Mouse (Mus musculus) CH12.LX (cell line): ENCODE results near the gene Il15. TPM values are rescaled to one million over a fixed set of nuclear protein-coding genes. Genes with fewer than 3 reads are reported as not detected.

Source experiments
- DNase-seq: peaks from one replicate; pipeline ENCODE4 v3.0.0-alpha.2; 2013; ENCODE audit errors: extremely low read depth
- H3K27ac ChIP-seq: 2 replicates; pipeline ENCODE4 v1.5.1; 2012; ENCODE audit warnings: low read depth, mild to moderate bottlenecking, control low read depth, moderate library complexity; ENCODE audit not compliant: insufficient read depth
- H3K27me3 ChIP-seq: replicated peaks from 2 replicates; pipeline ENCODE3; 2012; ENCODE audit warnings: inconsistent platforms
- H3K36me3 ChIP-seq, 2 experiments: replicated peaks in 1 of 2; 2 replicates each; pipeline versions ENCODE3 to v1.6.1; 2012; ENCODE audit warnings: inconsistent platforms in 1 of 2, low read length in 1 of 2, mild to moderate bottlenecking in 1 of 2, mixed read lengths in 1 of 2, moderate library complexity in 1 of 2; ENCODE audit not compliant: control insufficient read depth in 1 of 2, insufficient read depth in 1 of 2
- H3K4me1 ChIP-seq, 2 experiments: 2 replicates each; pipeline ENCODE4 v1.6.1; 2012; ENCODE audit warnings: inconsistent platforms in 1 of 2, moderate library complexity in 1 of 2; ENCODE audit not compliant: insufficient read depth in 2 of 2, control insufficient read depth in 1 of 2
- H3K4me2 ChIP-seq: 2 replicates; pipeline ENCODE4 v1.6.1; 2012; ENCODE audit warnings: low read depth, mild to moderate bottlenecking, control low read depth; ENCODE audit not compliant: poor library complexity, insufficient read depth, severe bottlenecking
- H3K4me3 ChIP-seq, 3 experiments: fragments of 150-350 bp in 1 of 3; sonication (generic) in 1 of 3; replicated peaks in 1 of 3; 2 replicates each; pipeline versions ENCODE3 to v1.5.1; 2011 to 2012; ENCODE audit warnings: low read depth in 2 of 3, low read length in 2 of 3, mild to moderate bottlenecking in 2 of 3, moderate library complexity in 2 of 3, control low read depth in 1 of 3, improper control_type of control experiment in 1 of 3, inconsistent platforms in 1 of 3, mixed read lengths in 1 of 3; ENCODE audit not compliant: poor library complexity in 1 of 3
- H3K79me2 ChIP-seq: replicated peaks from 2 replicates; pipeline ENCODE4 v1.6.1; 2012; ENCODE audit warnings: mild to moderate bottlenecking, moderate library complexity; ENCODE audit not compliant: control insufficient read depth, poor library complexity, insufficient read depth, severe bottlenecking; ENCODE audit errors: extremely low read depth
- H3K9ac ChIP-seq: 2 replicates; pipeline ENCODE4 v1.6.1; 2012; ENCODE audit warnings: low read depth, mild to moderate bottlenecking, control low read depth, moderate library complexity; ENCODE audit not compliant: insufficient read depth
- H3K9me3 ChIP-seq: replicated peaks from 2 replicates; pipeline ENCODE3; 2012; ENCODE audit warnings: low read length, inconsistent platforms, mixed read lengths
- BHLHE40 ChIP-seq: IDR thresholded peaks from 2 replicates; pipeline ENCODE4 v1.6.1; 2011; ENCODE audit warnings: mild to moderate bottlenecking, low read depth, low read length, improper control_type of control experiment
- CTCF ChIP-seq, 2 experiments: IDR thresholded peaks in 1 of 2; conservative IDR thresholded peaks in 1 of 2; 2 replicates each; pipeline ENCODE4 v1.5.1; 2011 to 2012; ENCODE audit warnings: low read depth in 2 of 2, low read length in 2 of 2, improper control_type of control experiment in 1 of 2, inconsistent platforms in 1 of 2, mild to moderate bottlenecking in 1 of 2, moderate library complexity in 1 of 2
- E2F4 ChIP-seq: IDR thresholded peaks from 2 replicates; pipeline ENCODE4 v1.6.1; 2011; ENCODE audit warnings: low read depth, low read length, improper control_type of control experiment; ENCODE audit not compliant: insufficient replicate concordance
- EP300 ChIP-seq: IDR thresholded peaks from 2 replicates; pipeline ENCODE4 v1.6.1; 2011; ENCODE audit warnings: low read length, improper control_type of control experiment
- ETS1 ChIP-seq: conservative IDR thresholded peaks from 2 replicates; pipeline ENCODE4 v1.6.1; 2012; ENCODE audit warnings: low read depth, mild to moderate bottlenecking, inconsistent platforms, low read length, improper control_type of control experiment, moderate library complexity
- HCFC1 ChIP-seq: IDR thresholded peaks from 2 replicates; pipeline ENCODE4 v1.6.1; 2012; ENCODE audit warnings: low read depth, mild to moderate bottlenecking, inconsistent platforms, low read length, improper control_type of control experiment
- JUN ChIP-seq: IDR thresholded peaks from 2 replicates; pipeline ENCODE4 v1.6.1; 2011; ENCODE audit warnings: low read depth, mild to moderate bottlenecking, low read length, improper control_type of control experiment, moderate library complexity; ENCODE audit not compliant: insufficient read depth
- JUND ChIP-seq: conservative IDR thresholded peaks from 2 replicates; pipeline ENCODE4 v1.6.1; 2011; ENCODE audit warnings: low read depth, low read length, improper control_type of control experiment
- MAFK ChIP-seq: IDR thresholded peaks from 2 replicates; pipeline ENCODE4 v1.6.1; 2011; ENCODE audit warnings: low read length, improper control_type of control experiment; ENCODE audit not compliant: insufficient replicate concordance
- MXI1 ChIP-seq: IDR thresholded peaks from 2 replicates; pipeline ENCODE4 v1.6.1; 2011; ENCODE audit warnings: mild to moderate bottlenecking, low read depth, low read length, improper control_type of control experiment
- MYC ChIP-seq: IDR thresholded peaks from 2 replicates; pipeline ENCODE4 v1.6.1; 2011; ENCODE audit warnings: low read depth, mild to moderate bottlenecking, improper control_type of control experiment, low read length
- NELFE ChIP-seq: IDR thresholded peaks from 2 replicates; pipeline ENCODE4 v1.6.1; 2011; ENCODE audit warnings: low read depth, low read length, improper control_type of control experiment
- NRF1 ChIP-seq: IDR thresholded peaks from 2 replicates; pipeline ENCODE4 v1.6.1; 2014; ENCODE audit warnings: low read depth, mild to moderate bottlenecking, inconsistent platforms, low read length, improper control_type of control experiment, moderate library complexity
- POLR2A ChIP-seq: IDR thresholded peaks from 2 replicates; pipeline ENCODE4 v1.6.1; 2011; ENCODE audit warnings: low read depth, mild to moderate bottlenecking, improper control_type of control experiment, low read length
- POLR2AphosphoS2 ChIP-seq: IDR thresholded peaks from 2 replicates; pipeline ENCODE4 v1.6.1; 2011; ENCODE audit warnings: low read depth, low read length, improper control_type of control experiment
- RAD21 ChIP-seq: IDR thresholded peaks from 2 replicates; pipeline ENCODE4 v1.6.1; 2011; ENCODE audit warnings: low read depth, mild to moderate bottlenecking, low read length, improper control_type of control experiment, moderate library complexity
- RCOR1 ChIP-seq: conservative IDR thresholded peaks from 2 replicates; pipeline ENCODE4 v1.6.1; 2012; ENCODE audit warnings: low read depth, mild to moderate bottlenecking, inconsistent platforms, low read length, improper control_type of control experiment
- SIN3A ChIP-seq: IDR thresholded peaks from 2 replicates; pipeline ENCODE4 v1.6.1; 2012; ENCODE audit warnings: low read length, improper control_type of control experiment, inconsistent platforms
- SMC3 ChIP-seq: IDR thresholded peaks from 2 replicates; pipeline ENCODE4 v1.6.1; 2011; ENCODE audit warnings: low read depth, low read length, improper control_type of control experiment
- UBTF ChIP-seq: IDR thresholded peaks from 2 replicates; pipeline ENCODE4 v1.6.1; 2012; ENCODE audit warnings: low read depth, mild to moderate bottlenecking, inconsistent platforms, low read length, improper control_type of control experiment, moderate library complexity
- USF1 ChIP-seq: IDR thresholded peaks from 2 replicates; pipeline ENCODE4 v1.6.1; 2014; ENCODE audit warnings: low read depth, mild to moderate bottlenecking, inconsistent platforms, low read length, improper control_type of control experiment
- ZC3H11A ChIP-seq: IDR thresholded peaks from 2 replicates; pipeline ENCODE4 v1.6.1; 2012; ENCODE audit warnings: low read depth, mild to moderate bottlenecking, inconsistent platforms, low read length, improper control_type of control experiment
- ZMIZ1 ChIP-seq: IDR thresholded peaks from 2 replicates; pipeline ENCODE4 v1.6.1; 2012; ENCODE audit warnings: low read depth, mild to moderate bottlenecking, inconsistent platforms, low read length, improper control_type of control experiment
- ZNF384 ChIP-seq: IDR thresholded peaks from 2 replicates; pipeline ENCODE4 v1.6.1; 2012; ENCODE audit warnings: low read depth, low read length, improper control_type of control experiment, inconsistent platforms
- dilution Hi-C: fragments of 300-500 bp; cut with MboI; formaldehyde crosslinking; loops from 2 replicates; pipeline ENCODE4 v1.14.3; 2020; ENCODE audit warnings: low sequenced_read_pairs; ENCODE audit not compliant: extremely low pct_unique_long_range_greater_than_20kb, extremely low pct_ligation_motif_present
- in situ Hi-C: fragments of 300-500 bp; cut with MboI; formaldehyde crosslinking; loops from 3 replicates; pipeline ENCODE4 v1.14.3; 2019; ENCODE audit warnings: low sequenced_read_pairs, low pct_ligation_motif_present, low pct_unique_long_range_greater_than_20kb, mixed read lengths
- polyA plus RNA-seq: library from polyadenylated mRNA; unstranded; fragments of >175 nt; gene quantifications from 2 replicates; pipeline ENCODE4 v1.2.1, GENCODE M21; 2012; ENCODE audit warnings: low read depth; ENCODE audit not compliant: insufficient read length
- total RNA-seq, 2 experiments: library from RNA; depleted of rRNA; stranded (reverse); fragments of 300-350 nt in 1 of 2; fragments of >200 nt in 1 of 2; gene quantifications; 2 replicates each; pipeline ENCODE4 v1.2.3; 2012 to 2014

Gene Il15
- total and polyA plus RNA-seq, 3 experiments, result 2.2 to 8.9 (median 4.0) TPM

DNA sequence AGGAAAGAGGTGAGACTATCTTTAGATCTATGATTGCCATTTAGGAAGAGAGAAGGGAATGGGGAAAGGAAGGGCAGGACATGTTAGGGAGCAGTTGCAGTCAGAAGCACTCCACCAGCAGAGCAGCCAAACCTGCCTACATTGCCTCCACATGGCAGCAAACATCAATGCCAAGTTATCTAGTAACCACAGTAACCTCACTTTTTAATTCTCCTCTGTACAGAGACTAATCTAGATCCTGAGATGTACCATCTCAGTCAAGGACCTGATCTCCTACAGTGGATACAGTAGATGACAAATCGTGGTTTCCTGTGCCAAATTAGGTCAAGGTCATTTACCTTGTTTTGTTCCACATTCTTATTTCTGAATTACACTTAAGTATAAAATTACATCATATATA, 42.0 kb downstream of the Il15 start:
- no peaks in the 10 kb centered on the region for H3K9me3 ChIP-seq
- H3K9ac ChIP-seq, result no peak overlapping the region
- no peak overlapping the region for H3K27ac ChIP-seq
- TF ChIP-seq JUN (no peak), NRF1 (no peak), MXI1 (no peak), MAFK (no peak), POLR2A (no peak), ZNF384 (no peak), NELFE (no peak), ZMIZ1 (no peak), USF1 (no peak), UBTF (no peak), ZC3H11A (no peak), ETS1 (no peak), RCOR1 (no peak), HCFC1 (no peak), SMC3 (no peak), SIN3A (no peak), RAD21 (no peak), E2F4 (no peak), EP300 (no peak), MYC (no peak)
- H3K4me2 ChIP-seq, result no peak overlapping the region
- H3K79me2 ChIP-seq, result no peaks in the 10 kb centered on the region
- no peak overlapping the region for H3K4me3 ChIP-seq
- no peak for DNase-seq
- in situ Hi-C loops, result no loop called here
- H3K27me3 ChIP-seq, result no peaks in the 10 kb centered on the region
- H3K4me1 ChIP-seq, result no peaks in the 10 kb centered on the region
- dilution Hi-C loops, result no loop called here
- H3K36me3 ChIP-seq, result no peaks in the 10 kb centered on the region

DNA sequence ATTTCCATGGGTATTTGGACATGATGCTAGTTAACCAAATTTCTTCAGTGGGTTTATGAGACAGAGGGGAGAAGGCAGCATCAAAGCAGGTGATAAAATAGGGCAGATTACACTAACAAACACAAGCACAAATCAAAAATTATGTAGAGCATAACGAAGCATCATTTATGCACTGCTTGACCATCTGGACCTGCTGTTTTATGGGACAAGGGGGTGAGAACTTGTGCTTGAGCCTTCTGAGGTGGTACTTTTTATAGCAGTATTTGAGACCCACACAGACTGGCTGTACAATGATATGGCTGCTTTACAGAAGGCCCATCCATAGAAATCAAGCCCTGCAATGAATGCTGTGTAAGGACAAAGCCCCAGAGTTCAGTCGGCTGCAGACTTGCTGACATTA, 46.9 kb downstream of the Il15 start:
- no peak overlapping the region for H3K27ac ChIP-seq
- H3K9ac ChIP-seq, result no peak overlapping the region
- dilution Hi-C loops (no loop called here), in situ Hi-C loops (no loop called here)
- H3K27me3 ChIP-seq, result no peaks in the 10 kb centered on the region
- H3K4me3 ChIP-seq, result no peak overlapping the region
- H3K79me2 ChIP-seq, result no peaks in the 10 kb centered on the region
- no peak for DNase-seq
- H3K36me3 ChIP-seq, result no peaks in the 10 kb centered on the region
- H3K4me1 ChIP-seq, result no peaks in the 10 kb centered on the region
- no peak for TF ChIP-seq BHLHE40
- TF ChIP-seq ZC3H11A, result no peak
- TF ChIP-seq JUN, result no peak
- no peak for TF ChIP-seq POLR2AphosphoS2
- no peak for TF ChIP-seq JUND
- TF ChIP-seq RCOR1, result no peak
- no peak for TF ChIP-seq SMC3
- TF ChIP-seq CTCF (conservative IDR thresholded peaks at IDR 0.05 in 1 of 2, IDR thresholded peaks at IDR 0.05 in 1 of 2; ENCODE audit: low read depth in 2 of 2, low read length in 2 of 2), result no peak
- TF ChIP-seq POLR2A, result no peak
- TF ChIP-seq, all 38 proteins: peak for 0
- H3K9me3 ChIP-seq, result no peaks in the 10 kb centered on the region
- H3K4me2 ChIP-seq, result no peak overlapping the region
